Mouse (Mus musculus): ENCODE results near the gene Plcb3. TPM values are rescaled to one million over a fixed set of nuclear protein-coding genes. Genes with fewer than 3 reads are reported as not detected.

Gene Plcb3
- polyA plus RNA-seq, 1 experiment from 2014 or later, result 15.2 TPM

GRCm38 (mm10) chr19:7013984-7014383, 37.7 kb upstream of the Plcb3 start:
- no peak overlapping the region for H3K4me2 ChIP-seq (ENCODE audit: low read length)
- no peaks in the 10 kb centered on the region for H3K27me3 ChIP-seq (ENCODE audit: control insufficient read depth, insufficient read depth, low read length)
- H3K36me3 ChIP-seq (ENCODE audit: control insufficient read depth, insufficient read depth, low read length), result peaks cover 4% of the 10 kb centered on the region; the same call in 1 of the 2 replicates
- ATAC-seq (ENCODE audit: insufficient number of reproducible peaks, insufficient read depth, low FRiP score, low read depth), result no peak
- no peak overlapping the region for H3K27ac ChIP-seq (replicated peaks in 1 of 2; ENCODE audit: control insufficient read depth in 1 of 2, insufficient read depth in 1 of 2, low read depth in 2 of 2, low read length in 2 of 2)
- H3K4me1 ChIP-seq (ENCODE audit: control insufficient read depth in 2 of 2, insufficient read depth in 2 of 2, low read length in 2 of 2), result peaks cover 6% of the 10 kb centered on the region in 2 experiments; a peak in 2 of 4 replicates
- no peak overlapping the region for H3K9ac ChIP-seq (ENCODE audit: low read length)
- no peaks in the 10 kb centered on the region for H3K9me3 ChIP-seq (ENCODE audit: control insufficient read depth, low read length)
- WGBS, result 82% methylated on average over 9 of the region's 9 CpGs
- no peak overlapping the region for H3K4me3 ChIP-seq (ENCODE audit: control insufficient read depth in 1 of 2, insufficient read depth in 1 of 2, low read depth in 1 of 2, low read length in 2 of 2)

GRCm38 (mm10) chr19:7012426-7012825, 36.2 kb upstream of the Plcb3 start:
- no peaks in the 10 kb centered on the region for H3K4me1 ChIP-seq (ENCODE audit: control insufficient read depth in 2 of 2, insufficient read depth in 2 of 2, low read length in 2 of 2)
- no peak for ATAC-seq (ENCODE audit: insufficient number of reproducible peaks, insufficient read depth, low FRiP score, low read depth)
- 85% methylated on average over 4 of the region's 4 CpGs for WGBS
- no peak overlapping the region for H3K9ac ChIP-seq (ENCODE audit: low read length)
- no peak overlapping the region for H3K27ac ChIP-seq (replicated peaks in 1 of 2; ENCODE audit: control insufficient read depth in 1 of 2, insufficient read depth in 1 of 2, low read depth in 2 of 2, low read length in 2 of 2)
- no peaks in the 10 kb centered on the region for H3K9me3 ChIP-seq (ENCODE audit: control insufficient read depth, low read length)
- H3K4me3 ChIP-seq (ENCODE audit: control insufficient read depth in 1 of 2, insufficient read depth in 1 of 2, low read depth in 1 of 2, low read length in 2 of 2), result no peak overlapping the region
- no peak overlapping the region for H3K4me2 ChIP-seq (ENCODE audit: low read length)
- H3K27me3 ChIP-seq (ENCODE audit: control insufficient read depth, insufficient read depth, low read length), result no peaks in the 10 kb centered on the region
- H3K36me3 ChIP-seq (ENCODE audit: control insufficient read depth, insufficient read depth, low read length), result no peaks in the 10 kb centered on the region

GRCm38 (mm10) chr19:7006892-7007593, 30.8 kb upstream of the Plcb3 start:
- Histone ChIP-seq H3K27me3 (ENCODE audit: control insufficient read depth, insufficient read depth, low read length) (no peaks in the 10 kb centered on the region), H3K27ac (replicated peaks in 1 of 2; ENCODE audit: control insufficient read depth in 1 of 2, insufficient read depth in 1 of 2, low read depth in 2 of 2, low read length in 2 of 2) (no peak overlapping the region), H3K36me3 (ENCODE audit: control insufficient read depth, insufficient read depth, low read length) (no peaks in the 10 kb centered on the region), H3K9ac (ENCODE audit: low read length) (no peak overlapping the region), H3K4me2 (ENCODE audit: low read length) (no peak overlapping the region), H3K4me1 (ENCODE audit: control insufficient read depth in 2 of 2, insufficient read depth in 2 of 2, low read length in 2 of 2) (peaks cover 2 to 6% of the 10 kb centered on the region in 2 experiments; a peak in 1 of 4 replicates), H3K4me3 (ENCODE audit: control insufficient read depth in 1 of 2, insufficient read depth in 1 of 2, low read depth in 1 of 2, low read length in 2 of 2) (no peak overlapping the region), H3K9me3 (ENCODE audit: control insufficient read depth, low read length) (no peaks in the 10 kb centered on the region)
- ATAC-seq (ENCODE audit: insufficient number of reproducible peaks, insufficient read depth, low FRiP score, low read depth), result no peak
- 80% methylated on average over 9 of the region's 9 CpGs for WGBS

- Histone ChIP-seq H3K4me1 (ENCODE audit: control insufficient read depth in 2 of 2, insufficient read depth in 2 of 2, low read length in 2 of 2) (peaks cover 17 to 26% of the 10 kb centered on the region in 2 experiments), H3K9me3 (ENCODE audit: control insufficient read depth, low read length) (no peaks in the 10 kb centered on the region), H3K9ac (ENCODE audit: low read length) (no peak overlapping the region), H3K4me3 (ENCODE audit: control insufficient read depth in 1 of 2, insufficient read depth in 1 of 2, low read depth in 1 of 2, low read length in 2 of 2) (no peak overlapping the region), H3K27me3 (ENCODE audit: control insufficient read depth, insufficient read depth, low read length) (no peaks in the 10 kb centered on the region), H3K27ac (replicated peaks in 1 of 2; ENCODE audit: control insufficient read depth in 1 of 2, insufficient read depth in 1 of 2, low read depth in 2 of 2, low read length in 2 of 2) (no peak overlapping the region), H3K36me3 (ENCODE audit: control insufficient read depth, insufficient read depth, low read length) (peaks cover 22% of the 10 kb centered on the region), H3K4me2 (ENCODE audit: low read length) (no peak overlapping the region)
- ATAC-seq (ENCODE audit: insufficient number of reproducible peaks, insufficient read depth, low FRiP score, low read depth), result no peak
- WGBS, result 92% methylated on average over 19 of the region's 19 CpGs
Measured at GRCm38 (mm10) chr19:6999360-7000063, 23.2 kb upstream of the Plcb3 start.

GRCm38 (mm10) chr19:6997721-6998290, 21.5 kb upstream of the Plcb3 start:
- Histone ChIP-seq H3K9me3 (ENCODE audit: control insufficient read depth, low read length) (no peaks in the 10 kb centered on the region), H3K27ac (replicated peaks in 1 of 2; ENCODE audit: control insufficient read depth in 1 of 2, insufficient read depth in 1 of 2, low read depth in 2 of 2, low read length in 2 of 2) (no peak overlapping the region), H3K27me3 (ENCODE audit: control insufficient read depth, insufficient read depth, low read length) (no peaks in the 10 kb centered on the region), H3K4me1 (ENCODE audit: control insufficient read depth in 2 of 2, insufficient read depth in 2 of 2, low read length in 2 of 2) (peaks cover 18 to 31% of the 10 kb centered on the region in 2 experiments), H3K9ac (ENCODE audit: low read length) (no peak overlapping the region), H3K4me3 (ENCODE audit: control insufficient read depth in 1 of 2, insufficient read depth in 1 of 2, low read depth in 1 of 2, low read length in 2 of 2) (no peak overlapping the region), H3K36me3 (ENCODE audit: control insufficient read depth, insufficient read depth, low read length) (peaks cover 28% of the 10 kb centered on the region), H3K4me2 (ENCODE audit: low read length) (no peak overlapping the region)
- 86% methylated on average over 9 of the region's 9 CpGs for WGBS
- no peak for ATAC-seq (ENCODE audit: insufficient number of reproducible peaks, insufficient read depth, low FRiP score, low read depth)

GRCm38 (mm10) chr19:6996006-6996405, 19.7 kb upstream of the Plcb3 start, which contains the start of the genes Nudt22 and Trpt1:
Nudt22 (minus strand) TSS chr19:6996117.
Trpt1 (plus strand) TSS chr19:6996131.
- peaks cover 18 to 35% of the 10 kb centered on the region in 2 experiments for H3K4me1 ChIP-seq (ENCODE audit: control insufficient read depth in 2 of 2, insufficient read depth in 2 of 2, low read length in 2 of 2)

GRCm38 (mm10) chr19:6995255-6995991, 19.2 kb upstream of the Plcb3 start:
- Histone ChIP-seq H3K27me3 (ENCODE audit: control insufficient read depth, insufficient read depth, low read length) (no peaks in the 10 kb centered on the region), H3K36me3 (ENCODE audit: control insufficient read depth, insufficient read depth, low read length) (peaks cover 27% of the 10 kb centered on the region), H3K4me3 (ENCODE audit: control insufficient read depth in 1 of 2, insufficient read depth in 1 of 2, low read depth in 1 of 2, low read length in 2 of 2) (peak overlapping the region; percentile 52 to 68), H3K9ac (ENCODE audit: low read length) (peak overlapping the region; percentile 88), H3K9me3 (ENCODE audit: control insufficient read depth, low read length) (no peaks in the 10 kb centered on the region), H3K4me1 (ENCODE audit: control insufficient read depth in 2 of 2, insufficient read depth in 2 of 2, low read length in 2 of 2) (peaks cover 18 to 35% of the 10 kb centered on the region in 2 experiments), H3K27ac (replicated peaks in 1 of 2; ENCODE audit: control insufficient read depth in 1 of 2, insufficient read depth in 1 of 2, low read depth in 2 of 2, low read length in 2 of 2) (peak overlapping the region in 1 of 2 experiments; percentile 87; a peak in 2 of 4 replicates), H3K4me2 (ENCODE audit: low read length) (peak overlapping the region; percentile 91)
- ATAC-seq (ENCODE audit: insufficient number of reproducible peaks, insufficient read depth, low FRiP score, low read depth), result no peak
- WGBS, result 42% methylated on average over 20 of the region's 21 CpGs

More at GRCm38 (mm10) chr19:6996006-6996405, 19.7 kb upstream of the Plcb3 start, which contains the start of the genes Nudt22 and Trpt1:
- Histone ChIP-seq H3K9me3 (ENCODE audit: control insufficient read depth, low read length) (no peaks in the 10 kb centered on the region), H3K27me3 (ENCODE audit: control insufficient read depth, insufficient read depth, low read length) (no peaks in the 10 kb centered on the region), H3K9ac (ENCODE audit: low read length) (peak within 1 kb of the TSS; percentile 88), H3K27ac (replicated peaks in 1 of 2; ENCODE audit: control insufficient read depth in 1 of 2, insufficient read depth in 1 of 2, low read depth in 2 of 2, low read length in 2 of 2) (peak within 1 kb of the TSS; percentile 80 to 87), H3K4me2 (ENCODE audit: low read length) (peak within 1 kb of the TSS; percentile 91), H3K4me3 (ENCODE audit: control insufficient read depth in 1 of 2, insufficient read depth in 1 of 2, low read depth in 1 of 2, low read length in 2 of 2) (peak within 1 kb of the TSS; percentile 68 to 70), H3K36me3 (ENCODE audit: control insufficient read depth, insufficient read depth, low read length) (peaks cover 28% of the 10 kb centered on the region)
- peak; percentile 66 for ATAC-seq (ENCODE audit: insufficient number of reproducible peaks, insufficient read depth, low FRiP score, low read depth)
- WGBS, result under 1% methylated on average over 24 of the region's 24 CpGs
